8 mouse cellular contexts compared by ENCODE assay signal in the genomic region with DNA sequence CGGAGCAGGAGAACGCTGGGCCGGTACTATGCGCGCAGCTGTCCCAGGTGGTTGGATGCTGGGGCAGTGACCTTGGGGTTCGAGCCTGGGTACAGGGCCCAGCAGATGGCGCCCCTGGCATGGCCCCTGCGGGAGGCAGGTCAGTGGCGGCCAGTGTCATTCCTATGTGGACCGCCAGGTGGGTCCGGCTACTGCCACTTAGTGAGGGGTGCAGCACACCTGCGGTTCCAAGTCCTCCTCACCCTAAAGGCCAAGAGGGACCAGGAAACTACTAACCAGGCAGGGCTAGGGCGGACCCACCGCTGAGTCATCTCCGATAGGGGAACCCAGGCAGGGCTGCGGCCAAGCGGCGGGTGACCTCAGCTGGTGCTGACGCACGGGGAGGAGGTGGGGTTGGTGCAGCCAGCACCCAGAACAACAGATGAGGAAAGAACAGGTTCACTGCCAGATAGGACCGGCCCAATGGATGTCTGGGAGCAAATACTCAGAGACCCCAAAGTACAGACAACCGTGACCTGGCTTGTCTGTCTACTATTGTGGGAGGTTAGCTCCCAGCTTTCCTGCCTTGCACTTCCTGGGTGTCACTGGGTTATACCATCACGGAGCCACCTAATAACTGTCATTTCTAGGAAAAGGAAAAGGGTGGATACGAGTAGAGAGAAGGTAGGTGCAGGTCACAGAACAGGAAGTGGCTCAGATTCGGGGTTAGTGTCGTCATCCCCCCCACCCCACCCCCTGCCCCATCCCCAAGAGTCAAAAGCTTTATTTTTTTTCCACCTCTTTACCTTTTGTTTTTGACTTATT. TPM values are rescaled to one million over a fixed set of nuclear protein-coding genes. Genes with fewer than 3 reads are reported as not detected.
DNase-seq lines count a peak whose midpoint lies in the region; ATAC-seq lines count a peak whose summit lies in the region.

No protein-coding gene starts in this region.

- DNase-seq in cerebellum, adult 11 months, result peak; percentile 61
- peak; percentile 63 to 72 for DNase-seq in adrenal gland, postnatal 4 days (ENCODE audit: low spot score in 2 of 2)
- DNase-seq in heart, postnatal 14 days, result peak; percentile 84 to 91
- DNase-seq in left cerebral cortex, postnatal 36 days (ENCODE audit: low spot score in 2 of 2), result peak; percentile 26 to 51
- peak; percentile 92 to 93 for DNase-seq in spleen, postnatal 10 days (ENCODE audit: low spot score in 2 of 2)

- WGBS in embryonic facial prominence, embryonic 15.5 days, result 22% methylated on average over 26 of the region's 26 CpGs

- H3K27ac ChIP-seq in embryonic facial prominence, embryonic 15.5 days (replicated peaks), result no peak overlapping the region

- no peaks in the 10 kb centered on the region for H3K27me3 ChIP-seq in embryonic facial prominence, embryonic 15.5 days

- H3K36me3 ChIP-seq in embryonic facial prominence, embryonic 15.5 days, result no peaks in the 10 kb centered on the region

- peaks cover 60% of the 10 kb centered on the region for H3K4me1 ChIP-seq in embryonic facial prominence, embryonic 15.5 days

- no peak for ATAC-seq in cerebellum, adult (ENCODE audit: insufficient number of reproducible peaks, low FRiP score, low TSS enrichment)
- no peak for ATAC-seq in embryonic facial prominence, embryonic 15.5 days (ENCODE audit: insufficient number of reproducible peaks, low FRiP score, low TSS enrichment, low read depth)
- ATAC-seq in megakaryocyte-erythroid progenitor cell, adult 5-6 weeks (replicated peaks; ENCODE audit: low FRiP score, low TSS enrichment, poor library complexity, severe bottlenecking), result peak; percentile 78

- no peak overlapping the region for H3K9ac ChIP-seq in embryonic facial prominence, embryonic 15.5 days

- no peaks in the 10 kb centered on the region for H3K9me3 ChIP-seq in embryonic facial prominence, embryonic 15.5 days (replicated peaks)

- intact Hi-C loops in heart, postnatal 14 days (cut with DNase I), result loop anchor here (2.0 kb wide), 1 partner anchor 15 kb away; no protein-coding TSS in a partner anchor
- intact Hi-C loops in left cerebral cortex, postnatal 36 days (cut with DNase I), result no loop called here

- peak overlapping the region; percentile 25; the same call in 1 of the 2 replicates for H3K4me2 ChIP-seq in embryonic facial prominence, embryonic 15.5 days (replicated peaks)

- H3K4me3 ChIP-seq in embryonic facial prominence, embryonic 15.5 days (replicated peaks), result no peak overlapping the region

RNA-seq across cellular contexts. Expression of a gene that starts 5.4 kb away (rescaled TPM):
- total RNA-seq in adrenal gland, postnatal 4 days (2021), result 1,000 to 10,000 TPM in 1 of 2 experiments, 100 to 1,000 TPM in 1; 949 to 1,134 TPM
- polyA plus RNA-seq in embryonic facial prominence, embryonic 15.5 days (2015; fragmentation: Nextera tagmentation; extraction: Ambion mirVana), result 2,143 and 2,279 TPM in 2 replicates
- 100 to 1,000 TPM; 451 to 520 TPM for total RNA-seq in heart, postnatal 14 days (2021)
- 1,000 to 10,000 TPM; 1,144 to 1,299 TPM for total RNA-seq in left cerebral cortex, postnatal 36 days (2021)
- total RNA-seq in megakaryocyte-erythroid progenitor cell, adult 5-6 weeks (2014; fragmentation: Nextera tagmentation), result 774 and 823 TPM in 2 replicates
- 492 and 662 TPM in 2 replicates for total RNA-seq in megakaryocyte-erythroid progenitor cell, adult 5-6 weeks (2017)

RNA-seq across cellular contexts. Expression of a gene that starts 7.6 kb away (rescaled TPM):
- under 1 TPM; 0.39 to 0.51 TPM for total RNA-seq in adrenal gland, postnatal 4 days (2021)
- 0.98 and 1.1 TPM in 2 replicates for polyA plus RNA-seq in embryonic facial prominence, embryonic 15.5 days (2015; fragmentation: Nextera tagmentation; extraction: Ambion mirVana)
- not detected for total RNA-seq in heart, postnatal 14 days (2021)
- total RNA-seq in left cerebral cortex, postnatal 36 days (2021), result under 1 TPM; 0.25 to 0.72 TPM
- total RNA-seq in megakaryocyte-erythroid progenitor cell, adult 5-6 weeks (2014; fragmentation: Nextera tagmentation), result not detected in 2 replicates
- total RNA-seq in megakaryocyte-erythroid progenitor cell, adult 5-6 weeks (2017), result not detected in 2 replicates

RNA-seq across cellular contexts. Expression of a gene that starts 24.9 kb away (rescaled TPM):
- 10 to 100 TPM; 34.5 to 35.6 TPM for total RNA-seq in adrenal gland, postnatal 4 days (2021)
- polyA plus RNA-seq in embryonic facial prominence, embryonic 15.5 days (2015; fragmentation: Nextera tagmentation; extraction: Ambion mirVana), result 35.8 and 39.8 TPM in 2 replicates
- 10 to 100 TPM; 19.0 to 19.6 TPM for total RNA-seq in heart, postnatal 14 days (2021)
- 10 to 100 TPM; 12.8 to 16.4 TPM for total RNA-seq in left cerebral cortex, postnatal 36 days (2021)
- total RNA-seq in megakaryocyte-erythroid progenitor cell, adult 5-6 weeks (2014; fragmentation: Nextera tagmentation), result 31.0 and 34.7 TPM in 2 replicates
- 11.3 and 11.6 TPM in 2 replicates for total RNA-seq in megakaryocyte-erythroid progenitor cell, adult 5-6 weeks (2017)

Comparison
In these comparisons a context has a peak if more than half of its experiments do, and no peak if none do; other contexts are left out.
1. DNase-seq: peak in every context shown above with its lines; median percentile 92 in spleen, postnatal 10 days; 88 in heart, postnatal 14 days; 68 in adrenal gland, postnatal 4 days; 61 in cerebellum, adult 11 months; 38 in left cerebral cortex, postnatal 36 days.